Mouse (Mus musculus) neural tube, embryonic 15.5 days (tissue): ENCODE measurements around the gene Anks4b. TPM values are rescaled to one million over a fixed set of nuclear protein-coding genes. Genes with fewer than 3 reads are reported as not detected.

Source experiments
- ATAC-seq: fragments of 200-750 bp; cut with Nextera tagmentation; 2 replicates; pipeline ENCODE4 v1.8.0; 2017; ENCODE audit warnings: mild to moderate bottlenecking, moderate TSS enrichment, moderate library complexity; ENCODE audit not compliant: low FRiP score
- H3K27ac ChIP-seq: fragments of 300-500 bp; sonication (generic); replicated peaks from 2 replicates; pipeline ENCODE4 v1.5.1; 2015; ENCODE audit warnings: mild to moderate bottlenecking, inconsistent platforms
- H3K27me3 ChIP-seq: fragments of 300-500 bp; sonication (generic); replicated peaks from 2 replicates; pipeline ENCODE4 v1.6.1; 2015; ENCODE audit warnings: inconsistent platforms
- H3K36me3 ChIP-seq: fragments of 300-500 bp; sonication (generic); 2 replicates; pipeline ENCODE4 v1.6.1; 2015; ENCODE audit warnings: inconsistent platforms
- H3K4me1 ChIP-seq: fragments of 300-500 bp; sonication (generic); 2 replicates; pipeline ENCODE4 v1.6.1; 2015; ENCODE audit warnings: inconsistent platforms
- H3K4me2 ChIP-seq: fragments of 300-500 bp; sonication (generic); 2 replicates; pipeline ENCODE4 v1.6.1; 2015; ENCODE audit warnings: inconsistent platforms, mild to moderate bottlenecking, moderate library complexity
- H3K4me3 ChIP-seq: fragments of 300-500 bp; sonication (generic); replicated peaks from 2 replicates; pipeline ENCODE4 v1.5.1; 2015; ENCODE audit warnings: mild to moderate bottlenecking, inconsistent platforms
- H3K9ac ChIP-seq: fragments of 300-500 bp; sonication (generic); replicated peaks from 2 replicates; pipeline ENCODE4 v1.6.1; 2015; ENCODE audit warnings: mild to moderate bottlenecking, inconsistent platforms
- H3K9me3 ChIP-seq: fragments of 300-500 bp; sonication (generic); replicated peaks from 2 replicates; pipeline ENCODE4 v1.6.1; 2016; ENCODE audit warnings: inconsistent platforms
- WGBS: fragments of 180-500 bp; shearing (Covaris S2); methylation state at CpG from one replicate; pipeline ENCODE4 v1.1.7; 2015; ENCODE audit warnings: mixed read lengths; 5-methylcytosine and 5-hydroxymethylcytosine counted together
- polyA plus RNA-seq: library from polyadenylated mRNA; unstranded; fragments of >200 nt; fragmentation: Nextera tagmentation; extraction: Ambion mirVana; gene quantifications from 2 replicates; pipeline ENCODE4 v1.2.1, GENCODE M21; 2015

Gene Anks4b
- 0.32 TPM in 1 of 2 replicates, not detected in the other for polyA plus RNA-seq

- ATAC-seq = no peak
- WGBS = 89% methylated on average over 10 of the region's 10 CpGs
- no peaks in the 10 kb centered on the region for H3K4me1 ChIP-seq
Measured at GRCm38 (mm10) chr7:120173603-120174244, at the start of gene Anks4b. Anks4b (plus strand) TSS chr7:120173858.

DNA sequence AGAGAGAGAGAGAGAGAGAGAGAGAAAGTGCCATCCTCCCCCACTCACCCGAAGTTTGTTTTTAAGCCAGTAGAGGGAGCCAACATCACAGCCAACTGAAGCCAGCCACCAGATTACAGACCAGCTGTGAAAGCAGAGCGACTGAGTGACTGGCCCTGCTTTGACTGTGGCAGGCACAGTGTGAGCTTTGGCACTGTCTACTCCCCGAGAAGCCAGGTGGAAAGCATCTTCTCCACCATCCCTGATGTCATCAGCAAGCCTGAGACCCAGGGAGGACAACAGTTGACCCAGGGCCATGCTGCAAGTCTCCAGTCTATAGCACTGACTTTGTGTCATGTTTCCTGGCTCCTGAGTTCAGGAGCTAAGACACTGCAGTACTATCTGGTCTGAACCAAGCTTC is 48.8 kb upstream of the Anks4b start:
- peak; percentile 92 for ATAC-seq

More at GRCm38 (mm10) chr7:120173603-120174244, at the start of gene Anks4b:
- Histone ChIP-seq H3K27me3 (no peaks in the 10 kb centered on the region), H3K36me3 (no peaks in the 10 kb centered on the region), H3K27ac (no peak within 1 kb of the TSS), H3K4me2 (no peak within 1 kb of the TSS), H3K4me3 (no peak within 1 kb of the TSS), H3K9ac (no peak within 1 kb of the TSS), H3K9me3 (no peaks in the 10 kb centered on the region)

DNA sequence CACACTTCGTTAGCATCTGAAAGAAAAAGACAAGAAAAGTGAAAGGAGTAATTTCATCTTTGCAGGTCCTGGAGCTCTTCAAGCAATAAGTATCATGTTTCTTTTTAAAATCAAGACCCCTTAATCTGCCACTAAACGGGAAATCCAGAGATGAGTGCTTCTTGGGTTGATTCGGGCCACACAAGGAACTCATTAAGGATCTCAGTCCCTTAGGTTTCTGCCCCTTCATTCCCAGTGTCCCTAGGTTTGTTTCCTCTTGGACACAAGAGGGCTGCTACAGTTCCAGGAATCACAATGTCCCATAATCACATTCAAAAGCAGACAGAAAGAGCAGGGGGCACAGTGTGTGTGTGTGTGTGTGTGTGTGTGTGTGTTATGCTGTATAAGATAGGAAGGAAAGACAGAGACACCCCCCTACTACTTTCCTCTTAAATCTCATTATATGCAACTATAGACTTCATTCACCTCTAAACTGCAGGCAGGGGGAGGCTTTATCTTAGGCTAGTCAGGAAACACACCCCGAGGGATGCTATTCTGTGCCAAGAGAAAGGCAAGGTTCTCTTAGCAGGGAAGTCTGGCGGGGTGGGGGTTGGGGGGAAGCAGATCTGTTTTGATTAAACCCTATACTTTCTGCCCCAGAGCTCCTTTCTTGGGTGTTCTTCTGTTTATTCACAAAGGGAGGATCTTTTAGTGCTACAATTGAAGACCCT is 46.5 kb upstream of the Anks4b start:
- H3K9ac ChIP-seq = no peak overlapping the region
- H3K27ac ChIP-seq = no peak overlapping the region
- H3K27me3 ChIP-seq = no peaks in the 10 kb centered on the region
- 0 out of 2 replicates have a peak, but pooled peaks cover 3% of the 10 kb centered on the region for H3K4me1 ChIP-seq
- H3K4me2 ChIP-seq = no peak overlapping the region
- no peak overlapping the region for H3K4me3 ChIP-seq
- H3K36me3 ChIP-seq = no peaks in the 10 kb centered on the region
- ATAC-seq = no peak
- WGBS = 40% methylated on average over 5 of the region's 5 CpGs
- no peaks in the 10 kb centered on the region for H3K9me3 ChIP-seq

More for the DNA sequence above, 48.8 kb upstream of the Anks4b start:
- WGBS = 3% methylated on average over 3 of the region's 3 CpGs
- H3K4me3 ChIP-seq = no peak overlapping the region
- no peak overlapping the region for H3K27ac ChIP-seq
- H3K27me3 ChIP-seq = no peaks in the 10 kb centered on the region
- H3K36me3 ChIP-seq = no peaks in the 10 kb centered on the region
- 0 out of 2 replicates have a peak, but pooled peaks cover 3% of the 10 kb centered on the region for H3K4me1 ChIP-seq
- H3K9ac ChIP-seq = no peak overlapping the region
- H3K9me3 ChIP-seq = no peaks in the 10 kb centered on the region
- H3K4me2 ChIP-seq = no peak overlapping the region

DNA sequence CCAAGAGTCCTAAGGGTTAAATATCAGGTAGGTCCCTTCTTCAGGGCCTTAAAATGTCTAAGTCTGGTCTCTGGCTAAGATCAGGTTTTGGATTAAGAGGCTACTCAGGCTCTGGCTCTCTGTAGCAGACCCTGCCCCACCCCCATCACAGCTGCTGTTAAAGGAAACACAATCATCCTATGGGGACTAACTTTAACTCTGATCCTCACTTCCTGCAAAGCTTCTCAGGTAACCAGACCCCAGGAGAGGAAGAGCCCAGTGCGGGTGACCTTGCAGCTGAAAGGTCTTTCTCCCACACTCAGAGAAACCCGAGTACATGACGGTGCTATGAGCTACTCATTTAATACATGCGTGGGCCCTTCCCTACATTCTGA is 46.0 kb upstream of the Anks4b start:
- Histone ChIP-seq H3K9ac (no peak overlapping the region), H3K27me3 (no peaks in the 10 kb centered on the region)
- WGBS = 67% methylated on average over 4 of the region's 4 CpGs

GRCm38 (mm10) chr7:120128951-120129350 is 44.7 kb upstream of the Anks4b start:
- no peaks in the 10 kb centered on the region for H3K36me3 ChIP-seq
- WGBS = 54% methylated on average over 4 of the region's 4 CpGs
- H3K27ac ChIP-seq = no peak overlapping the region
- no peak overlapping the region for H3K4me3 ChIP-seq
- no peak for ATAC-seq
- H3K9me3 ChIP-seq = no peaks in the 10 kb centered on the region
- H3K27me3 ChIP-seq = no peaks in the 10 kb centered on the region
- 0 out of 2 replicates have a peak, but pooled peaks cover 3% of the 10 kb centered on the region for H3K4me1 ChIP-seq
- H3K4me2 ChIP-seq = no peak overlapping the region
- H3K9ac ChIP-seq = no peak overlapping the region

More for the DNA sequence above, 46.0 kb upstream of the Anks4b start:
- H3K27ac ChIP-seq = no peak overlapping the region
- H3K4me1 ChIP-seq = 0 out of 2 replicates have a peak, but pooled peaks cover 3% of the 10 kb centered on the region
- H3K4me2 ChIP-seq = no peak overlapping the region
- no peaks in the 10 kb centered on the region for H3K9me3 ChIP-seq
- H3K36me3 ChIP-seq = no peaks in the 10 kb centered on the region
- no peak for ATAC-seq
- no peak overlapping the region for H3K4me3 ChIP-seq

GRCm38 (mm10) chr7:120142743-120143142 is 30.9 kb upstream of the Anks4b start:
- Histone ChIP-seq H3K4me2 (no peak overlapping the region), H3K27ac (no peak overlapping the region), H3K27me3 (no peaks in the 10 kb centered on the region), H3K9ac (no peak overlapping the region), H3K9me3 (no peaks in the 10 kb centered on the region), H3K4me1 (no peaks in the 10 kb centered on the region), H3K36me3 (no peaks in the 10 kb centered on the region), H3K4me3 (no peak overlapping the region)
- 88% methylated on average over 1 of the region's 1 CpGs for WGBS
- no peak for ATAC-seq

GRCm38 (mm10) chr7:120145191-120145590 is 28.5 kb upstream of the Anks4b start, which contains the start of gene Zp2:
Zp2 (minus strand) TSS chr7:120145291.
- Histone ChIP-seq H3K27ac (no peak within 1 kb of the TSS), H3K36me3 (no peaks in the 10 kb centered on the region), H3K9me3 (no peaks in the 10 kb centered on the region), H3K27me3 (no peaks in the 10 kb centered on the region), H3K9ac (no peak within 1 kb of the TSS), H3K4me3 (no peak within 1 kb of the TSS), H3K4me2 (no peak within 1 kb of the TSS), H3K4me1 (no peaks in the 10 kb centered on the region)
- WGBS = 88% methylated on average over 9 of the region's 9 CpGs
- no peak for ATAC-seq

DNA sequence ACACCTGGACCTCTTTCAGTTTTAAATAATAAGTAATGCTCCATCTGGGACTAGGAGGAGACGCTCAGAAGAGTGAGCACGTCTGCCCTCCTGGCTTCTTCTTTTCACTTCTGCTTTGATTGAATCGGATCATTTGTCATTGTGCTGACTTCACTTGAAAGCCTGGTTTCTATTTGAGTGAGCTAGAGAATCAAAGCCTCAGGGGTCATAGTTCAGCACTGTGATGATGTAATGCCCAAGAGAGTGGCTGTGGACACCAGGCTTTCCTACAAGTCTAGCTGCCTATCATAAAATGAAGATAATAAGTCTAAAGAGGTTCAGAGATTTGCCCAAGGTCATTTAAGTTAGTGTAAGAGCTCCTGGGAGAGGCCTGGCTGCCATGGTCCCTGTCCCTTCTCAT is 23.4 kb upstream of the Anks4b start:
- H3K27ac ChIP-seq = no peak overlapping the region
- ATAC-seq = no peak
- no peaks in the 10 kb centered on the region for H3K36me3 ChIP-seq
- no peaks in the 10 kb centered on the region for H3K27me3 ChIP-seq
- H3K4me3 ChIP-seq = no peak overlapping the region
- H3K9ac ChIP-seq = no peak overlapping the region
- WGBS = 19% methylated on average over 3 of the region's 3 CpGs
- no peaks in the 10 kb centered on the region for H3K4me1 ChIP-seq
- no peak overlapping the region for H3K4me2 ChIP-seq
- no peaks in the 10 kb centered on the region for H3K9me3 ChIP-seq

GRCm38 (mm10) chr7:120150898-120151297 is 22.8 kb upstream of the Anks4b start:
- Histone ChIP-seq H3K27me3 (no peaks in the 10 kb centered on the region), H3K4me2 (no peak overlapping the region), H3K9ac (no peak overlapping the region), H3K9me3 (no peaks in the 10 kb centered on the region), H3K4me3 (no peak overlapping the region), H3K27ac (no peak overlapping the region), H3K4me1 (no peaks in the 10 kb centered on the region), H3K36me3 (no peaks in the 10 kb centered on the region)
- WGBS = 90% methylated on average over 2 of the region's 2 CpGs
- no peak for ATAC-seq

- 8% methylated on average over 2 of the region's 2 CpGs for WGBS
- Histone ChIP-seq H3K27ac (no peak overlapping the region), H3K27me3 (no peaks in the 10 kb centered on the region), H3K4me2 (no peak overlapping the region), H3K9ac (no peak overlapping the region), H3K9me3 (no peaks in the 10 kb centered on the region), H3K4me1 (peaks cover 9% of the 10 kb centered on the region; the same call in 1 of the 2 replicates), H3K4me3 (no peak overlapping the region), H3K36me3 (no peaks in the 10 kb centered on the region)
- no peak for ATAC-seq
Measured at GRCm38 (mm10) chr7:120156841-120157409, 16.7 kb upstream of the Anks4b start.

DNA sequence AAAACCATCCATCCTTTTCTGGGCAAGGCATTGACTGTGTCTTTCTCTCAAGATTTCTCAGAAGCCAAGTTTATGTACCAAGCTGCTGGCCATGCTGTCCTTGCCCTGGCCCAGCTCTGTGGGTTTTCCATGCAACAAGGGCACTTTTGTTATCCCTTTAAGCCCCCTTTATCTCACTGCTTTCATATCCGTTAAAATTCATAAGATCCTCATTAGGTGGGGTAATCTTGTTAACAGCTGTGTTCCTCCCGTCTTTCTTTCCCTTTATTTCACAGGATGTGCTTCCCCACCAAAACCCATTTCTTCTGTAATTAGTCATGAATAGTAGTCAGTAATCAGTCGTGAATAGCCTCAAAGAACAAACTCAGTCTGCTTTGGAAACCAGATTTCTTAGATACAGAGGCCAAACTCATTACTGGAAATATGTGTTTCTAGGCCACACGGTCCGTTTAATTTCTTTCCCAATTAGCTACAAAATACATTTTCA is 16.0 kb upstream of the Anks4b start:
- Histone ChIP-seq H3K27ac (no peak overlapping the region), H3K9me3 (no peaks in the 10 kb centered on the region), H3K4me1 (peaks cover 9% of the 10 kb centered on the region; the same call in 1 of the 2 replicates), H3K9ac (no peak overlapping the region), H3K27me3 (no peaks in the 10 kb centered on the region), H3K4me2 (no peak overlapping the region), H3K4me3 (no peak overlapping the region), H3K36me3 (no peaks in the 10 kb centered on the region)
- no peak; the same call in 1 of the 2 replicates for ATAC-seq
- 17% methylated on average over 5 of the region's 5 CpGs for WGBS
